In the genomic region with DNA sequence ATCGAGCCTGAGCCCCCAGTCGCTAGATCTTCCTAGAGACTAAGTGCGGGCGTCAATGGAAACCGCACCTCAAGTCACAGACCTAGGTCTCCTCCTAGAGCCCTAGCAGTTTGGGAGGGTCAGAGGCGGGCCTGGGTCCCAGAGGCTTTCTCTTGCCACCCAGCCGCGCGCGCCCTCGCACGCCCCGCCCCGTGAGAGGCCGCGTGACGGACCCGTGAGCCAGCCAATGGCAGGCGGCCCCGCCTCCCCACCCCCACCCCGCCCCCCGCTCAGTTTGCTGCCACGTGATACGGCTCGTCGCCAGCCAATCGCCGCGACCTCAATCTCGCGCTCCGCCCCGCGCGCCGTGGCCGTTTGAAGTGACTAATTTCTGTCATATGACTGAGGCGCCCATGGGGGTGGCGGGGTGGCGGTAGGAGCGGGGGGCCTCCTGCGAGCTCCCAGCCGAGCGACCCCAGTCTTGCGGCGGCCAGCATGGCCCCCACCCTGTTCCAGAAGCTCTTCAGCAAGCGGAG, we compare ENCODE assay signal across 8 mouse cellular contexts. TPM values are rescaled to one million over a fixed set of nuclear protein-coding genes. Genes with fewer than 3 reads are reported as not detected.
DNase-seq lines count a peak whose midpoint lies in the region; ATAC-seq and TF ChIP-seq lines count a peak whose summit lies in the region.

A gene (plus strand): TSS at position 377 of the 515 bp plus-strand sequence.

- peak within 1 kb of the TSS; percentile 75 for H3K4me2 ChIP-seq in forebrain, embryonic 13.5 days
- peak within 1 kb of the TSS; percentile 67 for H3K4me2 ChIP-seq in neural tube, embryonic 15.5 days

- WGBS in forebrain, embryonic 13.5 days = under 1% methylated on average over 35 of the region's 47 CpGs
- WGBS in neural tube, embryonic 15.5 days = under 1% methylated on average over 45 of the region's 47 CpGs

- peak; percentile 96 to 97 for DNase-seq in heart, postnatal 14 days
- DNase-seq in layer of hippocampus, adult 11-12 months (ENCODE audit: low spot score) = peak; percentile 95
- peak; percentile 95 for DNase-seq in lung, adult 18-20 months
- peak; percentile 94 for DNase-seq in testis, postnatal 14 days (ENCODE audit: low spot score)

- H3K27me3 ChIP-seq in ES-Bruce4 (ENCODE audit: control insufficient read depth, insufficient read depth, low read length, poor library complexity, severe bottlenecking) = no peaks in the 10 kb centered on the region; the same call in 1 of the 2 replicates
- H3K27me3 ChIP-seq in forebrain, embryonic 13.5 days = no peaks in the 10 kb centered on the region
- no peaks in the 10 kb centered on the region for H3K27me3 ChIP-seq in neural tube, embryonic 15.5 days (replicated peaks)

- peak within 1 kb of the TSS; percentile 95 for H3K9ac ChIP-seq in ES-Bruce4 (ENCODE audit: low read depth, poor library complexity, severe bottlenecking)
- peak within 1 kb of the TSS; percentile 90 for H3K9ac ChIP-seq in forebrain, embryonic 13.5 days
- H3K9ac ChIP-seq in neural tube, embryonic 15.5 days (replicated peaks) = peak within 1 kb of the TSS; percentile 86

- H3K27ac ChIP-seq in ES-Bruce4 (ENCODE audit: insufficient read depth, low read length) = no peak within 1 kb of the TSS
- peak within 1 kb of the TSS; percentile 65 for H3K27ac ChIP-seq in forebrain, embryonic 13.5 days
- peak within 1 kb of the TSS; percentile 86 for H3K27ac ChIP-seq in neural tube, embryonic 15.5 days (replicated peaks)

- no peaks in the 10 kb centered on the region for H3K4me1 ChIP-seq in ES-Bruce4 (ENCODE audit: control insufficient read depth, insufficient read depth, low read length)
- peaks cover 21% of the 10 kb centered on the region for H3K4me1 ChIP-seq in forebrain, embryonic 13.5 days
- H3K4me1 ChIP-seq in neural tube, embryonic 15.5 days = peaks cover 28% of the 10 kb centered on the region

- TF ChIP-seq EP300 in ES-Bruce4 (IDR thresholded peaks at IDR 0.05; ENCODE audit: insufficient read depth, low read depth, low read length) = no peak

- H3K4me3 ChIP-seq in ES-Bruce4 (ENCODE audit: low read depth, low read length) = peak within 1 kb of the TSS; percentile 81
- H3K4me3 ChIP-seq in forebrain, embryonic 13.5 days = peak within 1 kb of the TSS; percentile 96
- H3K4me3 ChIP-seq in neural tube, embryonic 15.5 days (replicated peaks) = peak within 1 kb of the TSS; percentile 97

- no peaks in the 10 kb centered on the region for H3K9me3 ChIP-seq in ES-Bruce4 (replicated peaks; ENCODE audit: control insufficient read depth, insufficient read depth, low read length, poor library complexity, severe bottlenecking)
- no peaks in the 10 kb centered on the region for H3K9me3 ChIP-seq in forebrain, embryonic 13.5 days (replicated peaks)
- no peaks in the 10 kb centered on the region for H3K9me3 ChIP-seq in neural tube, embryonic 15.5 days (replicated peaks)

- no peaks in the 10 kb centered on the region for H3K36me3 ChIP-seq in ES-Bruce4 (ENCODE audit: control insufficient read depth, insufficient read depth, low read length, poor library complexity, severe bottlenecking)
- H3K36me3 ChIP-seq in forebrain, embryonic 13.5 days (ENCODE audit: poor library complexity, severe bottlenecking) = no peaks in the 10 kb centered on the region
- no peaks in the 10 kb centered on the region for H3K36me3 ChIP-seq in neural tube, embryonic 15.5 days

- peak; percentile 93 for ATAC-seq in cerebellum, adult (ENCODE audit: insufficient number of reproducible peaks, low FRiP score, low TSS enrichment)
- ATAC-seq in forebrain, embryonic 13.5 days = peak; percentile 98
- ATAC-seq in neural tube, embryonic 15.5 days (ENCODE audit: low FRiP score) = peak; percentile 98

- TF ChIP-seq CTCF in ES-Bruce4 (IDR thresholded peaks at IDR 0.05; ENCODE audit: low read depth, low read length) = no peak

- intact Hi-C loops in heart, postnatal 14 days (cut with DNase I) = loop anchor here (5.0 kb wide), 1 partner anchor 84 kb away; a partner anchor contains a TSS

- no peak for TF ChIP-seq POLR2A in ES-Bruce4 (IDR thresholded peaks at IDR 0.05; ENCODE audit: insufficient read depth, low read length)

RNA-seq across cellular contexts. Expression of the gene that starts here (rescaled TPM):
- polyA plus RNA-seq in ES-Bruce4 (2011; ENCODE audit: insufficient read depth, insufficient read length, low read depth, missing spikeins) = 33.2 TPM in 2 replicates
- polyA plus RNA-seq in forebrain, embryonic 13.5 days (2015; fragmentation: Nextera tagmentation; extraction: Ambion mirVana) = 10.9 TPM in 2 replicates
- 10 to 100 TPM; 31.7 to 33.8 TPM for total RNA-seq in heart, postnatal 14 days (2021)
- polyA plus RNA-seq in neural tube, embryonic 15.5 days (2015; fragmentation: Nextera tagmentation; extraction: Ambion mirVana) = 9.0 and 9.2 TPM in 2 replicates
